Mouse (Mus musculus) kidney, adult 2 months (tissue): ENCODE measurements at regions not wholly inside any gene's neighbourhood (a gene's known extent, or its start where the extent isn't known, plus 50 kb on each side); places are given as distances from the start of the nearest gene placed in this dataset.

Experiments used
- CTCF ChIP-seq: fragments of 200-500 bp; conservative IDR thresholded peaks from 2 replicates; pipeline ENCODE4 v1.5.1; 2011; ENCODE audit warnings: low read depth, mild to moderate bottlenecking, control low read depth, low read length, moderate library complexity, mixed read lengths; ENCODE audit not compliant: insufficient read depth, insufficient read length
- POLR2A ChIP-seq: fragments of 200-500 bp; IDR thresholded peaks from one replicate; pipeline ENCODE4 v1.6.1; 2011; ENCODE audit warnings: low read depth, low read length, control low read depth

GRCm38 (mm10) chr19:54115335-54115734, 71.4 kb downstream of the Adra2a start:
- no peak for TF ChIP-seq CTCF
- no peak for TF ChIP-seq POLR2A
